8 mouse cellular contexts compared by ENCODE assay signal in genomic region chr6:113306986-113307349, GRCm38 (mm10). TPM values are rescaled to one million over a fixed set of nuclear protein-coding genes. Genes with fewer than 3 reads are reported as not detected.
A peak's percentile ranks its signal among the peaks of the same experiment; 100 is the strongest.
DNase-seq lines count a peak whose midpoint lies in the region; ATAC-seq lines count a peak whose summit lies in the region.

Gene Brpf1 (plus strand): TSS chr6:113307137.

- H3K27me3 ChIP-seq in lung, embryonic 16.5 days (ENCODE audit: control insufficient read depth, insufficient read depth, low read depth, low read length): no peaks in the 10 kb centered on the region
- no peaks in the 10 kb centered on the region; the same call in 1 of the 2 replicates for H3K27me3 ChIP-seq in heart, embryonic 13.5 days (replicated peaks)
- H3K27me3 ChIP-seq in midbrain, embryonic 16.5 days (ENCODE audit: control insufficient read depth, insufficient read depth, low read depth, low read length): no peaks in the 10 kb centered on the region

- H3K4me1 ChIP-seq in lung, embryonic 16.5 days (replicated peaks; ENCODE audit: control insufficient read depth, insufficient read depth, low read length): peaks cover 14% of the 10 kb centered on the region
- H3K4me1 ChIP-seq in heart, embryonic 13.5 days: peaks cover 35% of the 10 kb centered on the region
- peaks cover 17% of the 10 kb centered on the region for H3K4me1 ChIP-seq in midbrain, embryonic 16.5 days (ENCODE audit: control insufficient read depth, insufficient read depth, low read length)

- H3K36me3 ChIP-seq in lung, embryonic 16.5 days (ENCODE audit: control insufficient read depth, insufficient read depth, low read length): peaks cover 12% of the 10 kb centered on the region
- H3K36me3 ChIP-seq in heart, embryonic 13.5 days: peaks cover 19% of the 10 kb centered on the region
- H3K36me3 ChIP-seq in midbrain, embryonic 16.5 days (ENCODE audit: control insufficient read depth, insufficient read depth, low read length): peaks cover 6% of the 10 kb centered on the region; the same call in 1 of the 2 replicates

- peak within 1 kb of the TSS; percentile 98 for H3K9ac ChIP-seq in lung, embryonic 16.5 days (ENCODE audit: low read length)
- peak within 1 kb of the TSS; percentile 99 for H3K9ac ChIP-seq in heart, embryonic 13.5 days
- H3K9ac ChIP-seq in midbrain, embryonic 16.5 days (ENCODE audit: low read depth, low read length): peak within 1 kb of the TSS; percentile 96

- H3K27ac ChIP-seq in lung, embryonic 16.5 days (ENCODE audit: low read length): peak within 1 kb of the TSS; percentile 99
- peak within 1 kb of the TSS; percentile 99 for H3K27ac ChIP-seq in heart, embryonic 13.5 days (replicated peaks)
- peak within 1 kb of the TSS; percentile 99 for H3K27ac ChIP-seq in midbrain, embryonic 16.5 days (ENCODE audit: low read length)

- no peak for DNase-seq in lung, postnatal 14 days
- DNase-seq in left cerebral cortex, adult 8-10 months (ENCODE audit: low spot score in 2 of 2): no peak
- no peak for DNase-seq in adipocyte (ENCODE audit: low spot score)
- DNase-seq in thymus, postnatal 4 days: no peak

- H3K4me2 ChIP-seq in lung, embryonic 16.5 days (ENCODE audit: low read depth, low read length): peak within 1 kb of the TSS; percentile 81
- peak within 1 kb of the TSS; percentile 100 for H3K4me2 ChIP-seq in heart, embryonic 13.5 days
- peak within 1 kb of the TSS; percentile 98 for H3K4me2 ChIP-seq in midbrain, embryonic 16.5 days (ENCODE audit: low read length)

- WGBS in lung, embryonic 16.5 days: under 1% methylated on average over 32 of the region's 32 CpGs
- 1% methylated on average over 32 of the region's 32 CpGs for WGBS in heart, embryonic 13.5 days
- WGBS in midbrain, embryonic 16.5 days: 0% methylated on average over 32 of the region's 32 CpGs

- H3K9me3 ChIP-seq in lung, embryonic 16.5 days (ENCODE audit: control insufficient read depth, low read length): no peaks in the 10 kb centered on the region
- H3K9me3 ChIP-seq in heart, embryonic 13.5 days: no peaks in the 10 kb centered on the region
- no peaks in the 10 kb centered on the region for H3K9me3 ChIP-seq in midbrain, embryonic 16.5 days (replicated peaks; ENCODE audit: control insufficient read depth, low read length, poor library complexity, severe bottlenecking)

- peak within 1 kb of the TSS; percentile 94 for H3K4me3 ChIP-seq in lung, embryonic 16.5 days (ENCODE audit: low read length)
- peak within 1 kb of the TSS; percentile 98 for H3K4me3 ChIP-seq in heart, embryonic 13.5 days
- H3K4me3 ChIP-seq in midbrain, embryonic 16.5 days (ENCODE audit: low read depth, low read length): peak within 1 kb of the TSS; percentile 97

- ATAC-seq in lung, embryonic 16.5 days (ENCODE audit: low read depth): peak; percentile 51
- ATAC-seq in common myeloid progenitor, adult 5-6 weeks (replicated peaks; ENCODE audit: low read depth, poor library complexity, severe bottlenecking): peak; percentile 27
- peak; percentile 21; the same call in 1 of the 2 replicates for ATAC-seq in heart, embryonic 13.5 days (ENCODE audit: extremely low read depth, insufficient number of reproducible peaks, low FRiP score, low TSS enrichment)
- ATAC-seq in midbrain, embryonic 16.5 days: peak; percentile 76

RNA-seq across cellular contexts. Expression of gene Brpf1, which starts in this region (rescaled TPM):
- 16.6 and 19.1 TPM in 2 replicates for polyA plus RNA-seq in lung, embryonic 16.5 days (2015; fragmentation: Nextera tagmentation; extraction: Ambion mirVana)
- total RNA-seq in common myeloid progenitor, adult 5-6 weeks (2017): 27.5 and 35.7 TPM in 2 replicates
- polyA plus RNA-seq in heart, embryonic 13.5 days (2015; fragmentation: Nextera tagmentation; extraction: Ambion mirVana): 11.1 and 11.6 TPM in 2 replicates
- 10 to 100 TPM; 30.0 to 32.9 (median 31.5) TPM for total RNA-seq in left cerebral cortex, adult 8-10 months (2022)
- 13.3 and 15.0 TPM in 2 replicates for polyA plus RNA-seq in midbrain, embryonic 16.5 days (2015; fragmentation: Nextera tagmentation; extraction: Ambion mirVana)

Comparison
In these comparisons a context has a peak if more than half of its experiments do, and no peak if none do; other contexts are left out.
1. ATAC-seq: peak in every context shown above with its lines; median percentile 76 in midbrain, embryonic 16.5 days; 51 in lung, embryonic 16.5 days; 27 in common myeloid progenitor, adult 5-6 weeks; 21 in heart, embryonic 13.5 days.